In genomic region chr16:31358576-31358975, GRCm38 (mm10) we compare ENCODE assay signal across 16 mouse cellular contexts. TPM values are rescaled to one million over a fixed set of nuclear protein-coding genes. Genes with fewer than 3 reads are reported as not detected.
DNase-seq lines count a peak whose midpoint lies in the region; ATAC-seq lines count a peak whose summit lies in the region.
"Had no signal": no experiment of that assay in that cellular context is flagged by ENCODE, and none has a peak within 500 bp of the region (broad histone marks: within the 10 kb centered on the region; RNA-seq: fewer than 3 reads in every experiment).

No protein-coding gene starts in this region.

- intact Hi-C loops in heart, postnatal 10 days (cut with DNase I), result loop anchor here (5.0 to 10.0 kb wide), 3 partner anchors 384 to 804 kb away; partner anchors contain the start of genes Fam43a and Tmem44

- H3K27me3 ChIP-seq in heart, embryonic 10.5 days (ENCODE audit: insufficient read depth, poor library complexity, severe bottlenecking), result no peaks in the 10 kb centered on the region
- H3K27me3 ChIP-seq in liver, embryonic 12.5 days (replicated peaks), result peaks cover 5% of the 10 kb centered on the region; the same call in 1 of the 2 replicates
- H3K27me3 ChIP-seq in forebrain, embryonic 11.5 days (ENCODE audit: control insufficient read depth, insufficient read depth, low read length), result no peaks in the 10 kb centered on the region

- 16% methylated on average over 15 of the region's 15 CpGs for WGBS in heart, embryonic 10.5 days
- WGBS in liver, embryonic 12.5 days (ENCODE audit: insufficient replicate concordance), result 17% methylated on average over 15 of the region's 15 CpGs
- WGBS in forebrain, embryonic 11.5 days, result 39% methylated on average over 15 of the region's 15 CpGs

- H3K4me2 ChIP-seq in liver, embryonic 12.5 days, result peak overlapping the region; percentile 67
- no peak overlapping the region for H3K4me2 ChIP-seq in forebrain, embryonic 11.5 days (ENCODE audit: low read depth, low read length, severe bottlenecking)
- H3K4me2 ChIP-seq: hindbrain, embryonic 15.5 days; limb, embryonic 13.5 days had no signal

- H3K4me3 ChIP-seq in heart, embryonic 10.5 days, result peak overlapping the region; percentile 46
- peak overlapping the region; percentile 28 for H3K4me3 ChIP-seq in liver, embryonic 12.5 days
- H3K4me3 ChIP-seq in forebrain, embryonic 11.5 days (ENCODE audit: low read depth, low read length), result no peak overlapping the region
- H3K4me3 ChIP-seq: gastrocnemius, adult 2 months; hindbrain, embryonic 15.5 days; limb, embryonic 13.5 days had no signal

- peaks cover 27% of the 10 kb centered on the region for H3K4me1 ChIP-seq in heart, embryonic 10.5 days
- H3K4me1 ChIP-seq in liver, embryonic 12.5 days, result peaks cover 29% of the 10 kb centered on the region
- H3K4me1 ChIP-seq in forebrain, embryonic 11.5 days (replicated peaks; ENCODE audit: control insufficient read depth, insufficient read depth, low read length), result no peaks in the 10 kb centered on the region
- H3K4me1 ChIP-seq: hindbrain, embryonic 15.5 days had no signal

- H3K36me3 ChIP-seq in heart, embryonic 10.5 days, result no peaks in the 10 kb centered on the region
- H3K36me3 ChIP-seq in liver, embryonic 12.5 days, result no peaks in the 10 kb centered on the region
- H3K36me3 ChIP-seq in forebrain, embryonic 11.5 days (ENCODE audit: control insufficient read depth, insufficient read depth, low read length), result no peaks in the 10 kb centered on the region
- H3K36me3 ChIP-seq: hindbrain, embryonic 15.5 days; limb, embryonic 13.5 days had no signal

- DNase-seq in heart, embryonic 10.5 days (ENCODE audit: low spot score), result no peak
- DNase-seq in heart, postnatal 10 days, result no peak
- DNase-seq in retina, postnatal 1 day, result peak; percentile 41
- DNase-seq in retina, embryonic 14.5 days (ENCODE audit: low spot score), result no peak
- DNase-seq in yolk sac, embryonic 10.5 days (ENCODE audit: low spot score), result peak; percentile 59
- no peak for DNase-seq in forebrain, embryonic 11.5 days (ENCODE audit: low spot score)
- DNase-seq in gastrocnemius, postnatal 10 days, result no peak
- DNase-seq: adrenal gland, adult 2 months; embryo, embryonic 11 days; gastrocnemius, adult 2 months; kidney, postnatal 10 days; lung, postnatal 36 days; thymus, postnatal 14 days had no signal

- ATAC-seq in liver, embryonic 12.5 days, result peak; percentile 71
- ATAC-seq in forebrain, embryonic 11.5 days (replicated peaks; ENCODE audit: low FRiP score), result no peak

- 0 out of 2 replicates have a peak overlapping the region, but pooled peaks have one; percentile 14 for H3K9ac ChIP-seq in liver, embryonic 12.5 days
- H3K9ac ChIP-seq in forebrain, embryonic 11.5 days (ENCODE audit: low read length), result no peak overlapping the region
- H3K9ac ChIP-seq: hindbrain, embryonic 15.5 days; limb, embryonic 13.5 days had no signal

- H3K9me3 ChIP-seq in heart, embryonic 10.5 days, result no peaks in the 10 kb centered on the region
- no peaks in the 10 kb centered on the region for H3K9me3 ChIP-seq in liver, embryonic 12.5 days (replicated peaks)
- no peaks in the 10 kb centered on the region for H3K9me3 ChIP-seq in forebrain, embryonic 11.5 days (ENCODE audit: control insufficient read depth, low read length)
- H3K9me3 ChIP-seq: hindbrain, embryonic 15.5 days; limb, embryonic 13.5 days had no signal

- H3K27ac ChIP-seq in heart, embryonic 10.5 days, result no peak overlapping the region
- H3K27ac ChIP-seq in liver, embryonic 12.5 days, result no peak overlapping the region
- no peak overlapping the region for H3K27ac ChIP-seq in forebrain, embryonic 11.5 days (ENCODE audit: low read depth, low read length)
- H3K27ac ChIP-seq: gastrocnemius, adult 2 months; hindbrain, embryonic 15.5 days; limb, embryonic 13.5 days had no signal

RNA-seq across cellular contexts. Expression of gene Apod, which starts 44.0 kb away (rescaled TPM):
- not detected in 2 replicates for polyA plus RNA-seq in heart, embryonic 10.5 days (2016; fragmentation: Nextera tagmentation; extraction: Ambion mirVana)
- total RNA-seq in heart, postnatal 10 days (2021), result 1 to 10 TPM in 1 of 2 experiments, under 1 TPM in 1; 0.91 to 1.1 TPM
- not detected in 2 replicates for polyA plus RNA-seq in liver, embryonic 12.5 days (2016; fragmentation: Nextera tagmentation; extraction: Ambion mirVana)
- polyA plus RNA-seq in forebrain, embryonic 11.5 days (2014; fragmentation: Nextera tagmentation; extraction: Ambion mirVana), result 42.1 and 47.7 TPM in 2 replicates
- total RNA-seq in gastrocnemius, postnatal 10 days (2021), result 10 to 100 TPM; 14.0 to 18.3 TPM

Comparison
In these comparisons a context has a peak if more than half of its experiments do, and no peak if none do; other contexts are left out.
1. DNase-seq: peak in retina, postnatal 1 day (single experiment) and yolk sac, embryonic 10.5 days (single experiment); none in heart, embryonic 10.5 days (single experiment), heart, postnatal 10 days (0 of 2), retina, embryonic 14.5 days (single experiment), forebrain, embryonic 11.5 days (single experiment) and gastrocnemius, postnatal 10 days (single experiment).
2. RNA of gene Apod, which starts 44.0 kb away (polyA plus RNA-seq): 42.1 to 47.7 TPM in forebrain, embryonic 11.5 days; not detected in heart, embryonic 10.5 days and not detected in liver, embryonic 12.5 days; every median in the first group is over 10 times any median in the second.